Mouse (Mus musculus): ENCODE results near the gene Grik4. TPM values are rescaled to one million over a fixed set of nuclear protein-coding genes. Genes with fewer than 3 reads are reported as not detected.

Grik4 gene
- polyA plus RNA-seq, 1 experiment from 2014 or later = 13.2 TPM

- H3K27me3 ChIP-seq = no peaks in the 10 kb centered on the region
- H3K36me3 ChIP-seq = no peaks in the 10 kb centered on the region
- H3K9me3 ChIP-seq = no peaks in the 10 kb centered on the region
- H3K9ac ChIP-seq = no peak overlapping the region
- H3K27ac ChIP-seq (replicated peaks) = no peak overlapping the region
- H3K4me2 ChIP-seq = no peak overlapping the region
- peaks cover 41% of the 10 kb centered on the region for H3K4me1 ChIP-seq (replicated peaks)
- H3K4me3 ChIP-seq = no peak overlapping the region
- no peak for ATAC-seq (ENCODE audit: low FRiP score, low read depth)
- 88% methylated on average over 5 of the region's 5 CpGs for WGBS
Observed at GRCm38 (mm10) chr9:42727186-42727585, 217.1 kb downstream of the Grik4 start.

- no peak overlapping the region for H3K4me2 ChIP-seq
- peaks cover 33% of the 10 kb centered on the region for H3K4me1 ChIP-seq (replicated peaks)
- WGBS = 57% methylated on average over 7 of the region's 7 CpGs
- no peaks in the 10 kb centered on the region for H3K27me3 ChIP-seq
- H3K36me3 ChIP-seq = no peaks in the 10 kb centered on the region
- no peak overlapping the region for H3K4me3 ChIP-seq
- H3K9me3 ChIP-seq = no peaks in the 10 kb centered on the region
- no peak overlapping the region for H3K27ac ChIP-seq (replicated peaks)
- no peak; the same call in 1 of the 2 replicates for ATAC-seq (ENCODE audit: low FRiP score, low read depth)
- H3K9ac ChIP-seq = no peak overlapping the region
Observed at GRCm38 (mm10) chr9:42724099-42724498, 220.2 kb downstream of the Grik4 start.

DNA sequence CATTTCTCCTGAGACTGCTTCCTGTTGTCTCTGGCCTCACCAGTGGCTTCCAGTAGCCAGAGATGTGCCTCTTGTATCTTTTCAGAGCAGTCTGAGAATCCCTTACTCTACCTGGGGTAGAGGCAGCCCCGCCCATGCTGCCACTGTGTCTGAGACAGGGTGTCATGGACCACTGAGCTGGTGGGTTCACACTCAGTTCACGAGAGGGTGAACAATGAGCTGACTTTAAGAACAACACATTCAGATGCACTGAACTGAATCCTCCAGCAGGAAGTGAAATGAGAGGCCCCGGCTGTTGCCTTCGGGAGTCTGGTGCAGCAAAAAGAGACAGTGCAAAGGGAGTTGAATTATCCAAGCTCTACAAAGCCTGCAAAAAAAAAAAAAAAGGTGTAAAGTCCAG lies 221.8 kb downstream of the Grik4 start:
- no peaks in the 10 kb centered on the region for H3K9me3 ChIP-seq
- 26% methylated on average over 4 of the region's 4 CpGs for WGBS

DNA sequence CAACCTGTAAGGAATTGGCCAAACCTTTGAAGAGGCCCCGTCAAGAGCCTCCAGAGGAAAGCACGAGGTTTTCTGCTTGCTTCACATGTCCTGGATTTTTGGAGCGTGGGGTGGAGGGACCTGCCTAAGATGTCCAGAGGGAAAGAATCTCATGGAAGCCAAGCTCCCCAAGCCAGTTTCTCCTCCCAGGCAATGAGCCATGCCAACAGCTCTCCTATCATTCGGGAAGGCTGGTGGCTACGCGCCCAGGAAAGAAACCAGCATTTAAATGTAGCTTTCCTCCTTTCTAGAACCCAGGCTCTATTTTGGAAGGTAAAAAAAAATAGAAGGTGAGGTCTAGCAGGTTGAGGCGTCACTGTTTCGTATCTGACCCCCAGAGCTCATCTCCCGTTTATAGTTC lies 222.6 kb downstream of the Grik4 start:
- no peak overlapping the region for H3K4me2 ChIP-seq
- no peaks in the 10 kb centered on the region for H3K27me3 ChIP-seq
- no peak for ATAC-seq (ENCODE audit: low FRiP score, low read depth)
- H3K4me1 ChIP-seq (replicated peaks) = peaks cover 26% of the 10 kb centered on the region
- no peaks in the 10 kb centered on the region for H3K9me3 ChIP-seq
- WGBS = 89% methylated on average over 9 of the region's 9 CpGs
- H3K9ac ChIP-seq = no peak overlapping the region
- H3K27ac ChIP-seq (replicated peaks) = no peak overlapping the region
- no peaks in the 10 kb centered on the region for H3K36me3 ChIP-seq
- no peak overlapping the region for H3K4me3 ChIP-seq

More for the DNA sequence above, 221.8 kb downstream of the Grik4 start:
- H3K27me3 ChIP-seq = no peaks in the 10 kb centered on the region
- no peak for ATAC-seq (ENCODE audit: low FRiP score, low read depth)
- no peaks in the 10 kb centered on the region for H3K36me3 ChIP-seq
- H3K9ac ChIP-seq = no peak overlapping the region
- no peak overlapping the region for H3K4me3 ChIP-seq
- H3K27ac ChIP-seq (replicated peaks) = no peak overlapping the region
- H3K4me2 ChIP-seq = no peak overlapping the region
- peaks cover 26% of the 10 kb centered on the region for H3K4me1 ChIP-seq (replicated peaks)

- ATAC-seq (ENCODE audit: low FRiP score, low read depth) = no peak
- H3K36me3 ChIP-seq = no peaks in the 10 kb centered on the region
- peaks cover 26% of the 10 kb centered on the region for H3K4me1 ChIP-seq (replicated peaks)
- no peaks in the 10 kb centered on the region for H3K27me3 ChIP-seq
- no peak overlapping the region for H3K4me2 ChIP-seq
- H3K9me3 ChIP-seq = no peaks in the 10 kb centered on the region
- H3K9ac ChIP-seq = no peak overlapping the region
- no peak overlapping the region for H3K27ac ChIP-seq (replicated peaks)
- H3K4me3 ChIP-seq = no peak overlapping the region
- WGBS = 67% methylated on average over 4 of the region's 4 CpGs
Observed at GRCm38 (mm10) chr9:42721146-42721545, 223.1 kb downstream of the Grik4 start.

DNA sequence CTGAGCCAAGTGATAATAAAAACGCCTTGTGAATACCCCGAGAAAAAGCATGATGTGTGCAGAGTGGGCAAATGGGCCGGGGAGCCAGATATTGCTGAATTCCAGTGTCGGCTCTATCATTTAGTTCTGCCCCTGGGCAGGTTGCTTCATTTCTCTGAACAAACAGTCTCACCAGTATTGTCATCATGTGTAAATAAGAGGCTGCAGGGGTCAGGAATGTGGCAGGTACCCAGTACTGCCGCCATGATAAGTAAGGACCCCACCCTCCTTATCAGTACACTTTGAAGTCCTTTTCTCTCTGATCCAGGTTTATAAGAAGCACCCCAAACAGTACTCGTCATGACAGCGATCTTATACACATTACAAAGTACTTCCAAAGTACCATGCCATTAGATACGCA lies 230.4 kb downstream of the Grik4 start:
- Histone ChIP-seq H3K4me1 (replicated peaks) (no peaks in the 10 kb centered on the region), H3K9me3 (no peaks in the 10 kb centered on the region), H3K4me2 (no peak overlapping the region), H3K27ac (replicated peaks) (no peak overlapping the region), H3K27me3 (no peaks in the 10 kb centered on the region), H3K36me3 (no peaks in the 10 kb centered on the region), H3K9ac (no peak overlapping the region), H3K4me3 (no peak overlapping the region)
- ATAC-seq (ENCODE audit: low FRiP score, low read depth) = no peak
- WGBS = 79% methylated on average over 8 of the region's 8 CpGs

DNA sequence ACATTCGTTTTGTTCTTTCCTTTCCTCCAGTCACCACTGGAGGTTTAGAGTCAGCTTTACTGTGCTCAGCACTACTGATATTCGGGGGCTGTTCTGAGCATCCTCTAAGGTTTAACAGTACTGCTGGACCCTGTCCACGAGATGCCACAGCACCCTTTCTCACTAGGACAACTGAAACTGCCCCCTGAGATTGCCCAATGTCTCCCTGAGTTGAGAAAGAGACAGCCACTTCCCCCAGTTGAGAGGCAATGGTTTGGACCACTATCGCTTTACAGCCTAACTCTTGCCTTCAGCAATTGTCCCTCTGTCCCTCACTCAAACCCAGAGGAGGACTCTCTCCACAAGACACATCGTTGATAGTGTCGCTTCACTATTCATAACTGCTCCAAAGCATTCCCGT lies 238.4 kb downstream of the Grik4 start:
- 85% methylated on average over 7 of the region's 7 CpGs for WGBS
- H3K36me3 ChIP-seq = no peaks in the 10 kb centered on the region
- ATAC-seq (ENCODE audit: low FRiP score, low read depth) = no peak
- H3K27me3 ChIP-seq = no peaks in the 10 kb centered on the region
- no peak overlapping the region for H3K4me3 ChIP-seq
- H3K4me2 ChIP-seq = no peak overlapping the region
- H3K9ac ChIP-seq = no peak overlapping the region
- peaks cover 8% of the 10 kb centered on the region; the same call in 1 of the 2 replicates for H3K4me1 ChIP-seq (replicated peaks)
- H3K27ac ChIP-seq (replicated peaks) = no peak overlapping the region
- H3K9me3 ChIP-seq = no peaks in the 10 kb centered on the region

DNA sequence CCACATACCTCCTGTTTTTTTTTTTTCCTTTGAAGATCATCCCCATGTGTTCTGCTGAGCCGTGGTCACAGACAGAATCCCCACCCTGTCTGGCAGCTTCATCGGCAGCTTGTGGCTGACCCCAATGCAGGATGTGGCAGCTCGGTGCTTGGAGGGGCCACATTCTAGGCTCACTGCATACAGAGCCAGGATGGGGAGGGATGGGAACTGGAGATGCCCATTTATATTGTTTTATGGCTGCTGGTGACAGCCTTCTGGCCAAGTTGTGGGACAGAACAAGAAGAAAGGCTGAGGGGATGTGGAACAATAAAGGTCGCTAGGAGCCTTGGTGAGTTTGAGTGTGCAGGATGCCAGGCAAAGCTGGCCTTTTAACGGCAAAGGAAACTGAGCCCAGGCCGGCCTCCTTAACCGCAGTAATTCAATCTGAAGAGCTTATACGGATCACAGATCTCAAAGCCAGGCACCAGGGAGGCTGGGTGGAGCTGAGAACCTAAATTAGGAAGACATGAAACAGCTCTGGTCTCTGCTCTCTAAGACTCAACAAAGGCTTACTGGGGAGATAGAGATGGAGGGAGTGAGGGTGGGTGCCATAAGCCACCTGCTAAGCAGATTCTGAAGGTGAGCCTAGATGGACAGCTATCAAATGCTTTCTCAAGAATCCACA lies 241.0 kb downstream of the Grik4 start:
- 45% methylated on average over 8 of the region's 8 CpGs for WGBS
- Histone ChIP-seq H3K4me1 (replicated peaks) (peaks cover 8% of the 10 kb centered on the region; the same call in 1 of the 2 replicates), H3K27ac (replicated peaks) (no peak overlapping the region), H3K9me3 (no peaks in the 10 kb centered on the region), H3K9ac (no peak overlapping the region), H3K27me3 (no peaks in the 10 kb centered on the region), H3K4me3 (no peak overlapping the region), H3K36me3 (no peaks in the 10 kb centered on the region), H3K4me2 (no peak overlapping the region)
- no peak for ATAC-seq (ENCODE audit: low FRiP score, low read depth)

DNA sequence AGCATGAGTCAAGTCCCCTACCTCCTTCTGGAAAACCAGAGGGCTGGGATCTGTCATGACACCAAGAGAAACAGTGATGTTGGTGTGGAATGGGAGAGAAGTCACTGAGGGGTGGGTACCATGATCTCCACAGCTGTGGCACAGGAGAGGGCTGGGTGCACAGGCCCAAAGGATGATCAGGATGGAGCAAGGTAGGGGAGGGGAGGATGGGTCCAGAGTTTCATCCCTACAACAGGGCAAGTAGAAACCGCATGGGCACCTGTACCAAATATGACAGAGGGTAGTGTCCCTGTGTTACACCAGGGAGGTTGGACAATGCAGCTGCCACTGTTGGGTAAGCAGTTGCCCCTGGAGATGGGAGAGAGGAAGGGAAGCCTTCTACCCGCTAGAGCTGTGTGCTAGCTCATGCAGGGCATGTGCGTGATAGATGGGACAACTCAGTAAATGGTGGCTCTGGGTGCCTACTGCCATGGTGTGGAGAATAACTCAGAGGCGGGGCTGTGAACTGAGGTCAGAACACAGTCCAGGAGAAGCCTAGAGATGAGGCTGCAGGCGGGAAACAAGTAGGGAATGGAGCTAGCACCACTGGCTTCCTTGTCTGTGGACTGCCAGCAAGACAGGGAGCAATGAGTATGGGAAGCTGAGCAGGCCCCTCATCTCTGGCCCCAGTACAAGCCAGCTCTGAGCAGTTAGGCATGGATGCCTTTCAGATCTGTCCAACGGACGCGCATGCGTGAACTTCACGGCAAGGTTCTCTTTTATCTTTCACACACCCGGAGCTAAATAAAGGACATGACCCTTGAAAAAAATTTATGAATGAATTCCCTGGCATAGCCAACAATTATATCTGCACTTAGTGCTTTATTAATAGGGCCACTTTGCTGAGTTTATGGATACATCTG lies 241.8 kb downstream of the Grik4 start:
- H3K4me2 ChIP-seq = no peak overlapping the region
- no peak overlapping the region for H3K4me3 ChIP-seq
- no peak overlapping the region for H3K9ac ChIP-seq
- no peak overlapping the region for H3K27ac ChIP-seq (replicated peaks)
- 66% methylated on average over 11 of the region's 11 CpGs for WGBS
- no peaks in the 10 kb centered on the region for H3K9me3 ChIP-seq
- H3K4me1 ChIP-seq (replicated peaks) = peaks cover 8% of the 10 kb centered on the region; the same call in 1 of the 2 replicates
- ATAC-seq (ENCODE audit: low FRiP score, low read depth) = peak; percentile 57
- no peaks in the 10 kb centered on the region for H3K36me3 ChIP-seq
- H3K27me3 ChIP-seq = no peaks in the 10 kb centered on the region

- 85% methylated on average over 5 of the region's 5 CpGs for WGBS
- no peak overlapping the region for H3K4me3 ChIP-seq
- no peak for ATAC-seq (ENCODE audit: low FRiP score, low read depth)
- no peak overlapping the region for H3K27ac ChIP-seq (replicated peaks)
- H3K27me3 ChIP-seq = no peaks in the 10 kb centered on the region
- H3K9me3 ChIP-seq = no peaks in the 10 kb centered on the region
- H3K4me2 ChIP-seq = no peak overlapping the region
- H3K9ac ChIP-seq = no peak overlapping the region
- peaks cover 8% of the 10 kb centered on the region; the same call in 1 of the 2 replicates for H3K4me1 ChIP-seq (replicated peaks)
- no peaks in the 10 kb centered on the region for H3K36me3 ChIP-seq
Observed at GRCm38 (mm10) chr9:42701729-42702128, 242.6 kb downstream of the Grik4 start.

GRCm38 (mm10) chr9:42693024-42693423 lies 251.3 kb downstream of the Grik4 start:
- Histone ChIP-seq H3K4me3 (no peak overlapping the region), H3K9ac (no peak overlapping the region), H3K4me2 (no peak overlapping the region), H3K36me3 (no peaks in the 10 kb centered on the region), H3K27ac (replicated peaks) (no peak overlapping the region), H3K9me3 (no peaks in the 10 kb centered on the region), H3K27me3 (no peaks in the 10 kb centered on the region), H3K4me1 (replicated peaks) (peaks cover 8% of the 10 kb centered on the region; the same call in 1 of the 2 replicates)
- 0 out of 2 replicates have a peak, but pooled peaks have one; percentile 52 for ATAC-seq (ENCODE audit: low FRiP score, low read depth)
- WGBS = 51% methylated on average over 8 of the region's 8 CpGs

DNA sequence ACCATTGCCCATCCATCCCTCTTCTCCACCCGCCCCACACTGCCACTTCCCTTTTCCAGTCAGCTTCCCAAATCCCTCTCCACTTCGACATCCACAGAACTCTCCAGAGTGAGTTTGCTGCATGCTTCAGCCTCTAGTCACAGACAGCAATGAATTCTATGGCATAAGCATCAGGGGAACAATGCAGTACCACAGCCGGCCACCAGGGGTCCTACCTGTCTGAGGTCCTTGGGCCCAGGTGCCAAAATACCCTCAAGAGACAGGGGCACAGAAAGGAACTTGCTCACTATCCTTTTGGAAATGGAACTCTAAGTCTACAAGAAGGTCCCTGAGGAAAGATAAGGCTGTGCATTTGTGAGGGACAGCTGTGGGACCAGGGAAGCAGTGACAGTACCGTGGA lies 256.1 kb downstream of the Grik4 start:
- H3K4me1 ChIP-seq (replicated peaks) = peaks cover 6% of the 10 kb centered on the region; the same call in 1 of the 2 replicates
- H3K9me3 ChIP-seq = no peaks in the 10 kb centered on the region
- H3K4me3 ChIP-seq = no peak overlapping the region
- no peak for ATAC-seq (ENCODE audit: low FRiP score, low read depth)
- WGBS = 31% methylated on average over 4 of the region's 4 CpGs
- H3K9ac ChIP-seq = no peak overlapping the region
- no peak overlapping the region for H3K27ac ChIP-seq (replicated peaks)
- H3K27me3 ChIP-seq = no peaks in the 10 kb centered on the region
- no peaks in the 10 kb centered on the region for H3K36me3 ChIP-seq
- no peak overlapping the region for H3K4me2 ChIP-seq
